Mouse (Mus musculus): ENCODE results near the gene Otp. TPM values are rescaled to one million over a fixed set of nuclear protein-coding genes. Genes with fewer than 3 reads are reported as not detected.

The Otp gene
- total RNA-seq, 2 experiments from 2014 or later: not detected

DNA sequence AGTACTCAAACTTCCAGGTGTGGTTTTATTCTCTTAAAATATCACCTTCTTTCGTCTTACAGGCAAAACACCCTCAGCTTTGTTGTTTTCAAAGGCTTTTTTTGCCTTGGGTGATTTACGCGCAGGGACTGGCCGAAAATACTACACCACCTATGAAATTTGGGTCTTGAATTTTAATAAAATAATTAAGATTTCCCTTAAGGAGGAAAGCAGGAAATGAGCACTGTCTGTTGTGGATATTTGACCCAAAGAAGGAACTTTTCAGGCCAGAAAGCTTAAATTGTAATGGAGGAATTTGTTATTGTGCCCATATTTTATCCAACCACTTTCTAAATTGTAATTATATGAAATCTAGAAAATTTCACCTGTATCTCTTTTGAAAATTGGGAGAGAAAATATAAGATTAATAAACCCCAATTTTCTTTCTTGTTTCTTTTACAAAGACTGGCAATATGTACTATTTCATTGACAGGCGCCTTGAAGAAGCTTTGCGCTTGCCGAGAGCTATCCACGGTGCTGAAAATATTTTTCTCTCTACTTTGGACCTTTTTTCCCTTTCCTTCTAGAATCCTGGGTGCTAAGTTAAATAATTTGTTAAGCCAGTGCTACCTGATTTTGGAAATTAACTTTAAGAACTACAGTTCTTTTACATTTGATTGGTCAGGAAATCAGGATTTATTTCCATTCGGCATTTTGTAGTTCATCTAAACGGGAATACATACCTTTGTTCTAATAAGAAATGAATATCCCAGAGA is 2.8 kb downstream of the Otp start:
- no peak for TF ChIP-seq CTCF (conservative IDR thresholded peaks at IDR 0.05)
- no peak overlapping the region for H3K4me3 ChIP-seq
- no peak for DNase-seq (ENCODE audit: low spot score in 2 of 2)
- no peak overlapping the region for H3K27ac ChIP-seq

- H3K27ac ChIP-seq: no peak overlapping the region
- TF ChIP-seq CTCF (conservative IDR thresholded peaks at IDR 0.05): no peak
- DNase-seq (ENCODE audit: low spot score in 2 of 2): no peak
- H3K4me3 ChIP-seq: no peak overlapping the region
Measured at GRCm38 (mm10) chr13:94881201-94881600, 5.8 kb downstream of the Otp start.

GRCm38 (mm10) chr13:94882221-94882620 is 6.8 kb downstream of the Otp start:
- Histone ChIP-seq H3K27ac (no peak overlapping the region), H3K4me3 (no peak overlapping the region)
- TF ChIP-seq CTCF (conservative IDR thresholded peaks at IDR 0.05): no peak
- DNase-seq (ENCODE audit: low spot score in 2 of 2): no peak

GRCm38 (mm10) chr13:94882711-94883145 is 7.3 kb downstream of the Otp start:
- H3K27ac ChIP-seq: no peak overlapping the region
- no peak for TF ChIP-seq CTCF (conservative IDR thresholded peaks at IDR 0.05)
- no peak for DNase-seq (ENCODE audit: low spot score in 2 of 2)
- H3K4me3 ChIP-seq: peak overlapping the region; percentile 23; the same call in 1 of the 2 replicates

DNA sequence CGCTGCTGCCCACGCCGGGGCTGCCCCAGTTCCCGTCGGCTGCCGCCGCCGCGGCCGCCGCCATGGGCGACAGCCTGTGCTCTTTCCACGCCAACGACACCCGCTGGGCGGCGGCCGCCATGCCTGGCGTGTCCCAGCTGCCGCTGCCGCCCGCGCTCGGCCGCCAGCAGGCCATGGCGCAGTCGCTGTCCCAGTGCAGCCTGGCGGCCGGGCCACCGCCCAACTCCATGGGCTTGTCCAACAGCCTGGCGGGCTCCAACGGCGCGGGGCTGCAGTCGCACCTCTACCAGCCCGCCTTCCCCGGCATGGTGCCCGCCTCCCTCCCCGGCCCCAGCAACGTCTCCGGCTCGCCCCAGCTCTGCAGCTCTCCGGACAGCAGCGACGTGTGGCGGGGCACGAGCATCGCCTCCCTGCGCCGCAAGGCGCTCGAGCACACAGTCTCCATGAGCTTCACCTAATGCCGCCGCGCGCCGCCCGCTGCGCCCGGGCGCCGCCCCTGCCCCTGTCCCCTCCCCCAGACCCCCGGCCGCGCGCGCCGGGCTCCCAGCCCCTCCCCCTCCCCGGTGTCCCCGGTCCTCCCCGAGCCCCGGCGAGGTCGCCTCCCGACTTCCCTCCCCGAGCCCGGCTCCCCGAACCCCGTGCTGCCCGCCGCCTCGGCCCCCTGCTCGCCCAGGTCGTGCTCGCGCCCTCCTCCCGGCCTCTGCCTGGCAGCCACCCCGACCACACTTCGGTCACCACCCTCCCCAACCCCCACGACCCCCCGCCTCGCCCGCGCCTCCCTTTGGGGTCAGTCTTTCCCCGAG is 8.0 kb downstream of the Otp start:
- no peak for DNase-seq (ENCODE audit: low spot score in 2 of 2)
- no peak overlapping the region for H3K27ac ChIP-seq
- peak overlapping the region; percentile 23; the same call in 1 of the 2 replicates for H3K4me3 ChIP-seq
- 0 out of 2 replicates have a peak, but pooled peaks have one; percentile 2 for TF ChIP-seq CTCF (conservative IDR thresholded peaks at IDR 0.05)

GRCm38 (mm10) chr13:94883966-94884960 is 8.9 kb downstream of the Otp start:
- TF ChIP-seq CTCF (conservative IDR thresholded peaks at IDR 0.05): no peak
- no peak overlapping the region for H3K4me3 ChIP-seq
- no peak for DNase-seq (ENCODE audit: low spot score in 2 of 2)
- H3K27ac ChIP-seq: no peak overlapping the region

GRCm38 (mm10) chr13:94885291-94886235 is 10.2 kb downstream of the Otp start:
- Histone ChIP-seq H3K4me3 (no peak overlapping the region), H3K27ac (no peak overlapping the region)
- no peak for DNase-seq (ENCODE audit: low spot score in 2 of 2)
- TF ChIP-seq CTCF (conservative IDR thresholded peaks at IDR 0.05): no peak

DNA sequence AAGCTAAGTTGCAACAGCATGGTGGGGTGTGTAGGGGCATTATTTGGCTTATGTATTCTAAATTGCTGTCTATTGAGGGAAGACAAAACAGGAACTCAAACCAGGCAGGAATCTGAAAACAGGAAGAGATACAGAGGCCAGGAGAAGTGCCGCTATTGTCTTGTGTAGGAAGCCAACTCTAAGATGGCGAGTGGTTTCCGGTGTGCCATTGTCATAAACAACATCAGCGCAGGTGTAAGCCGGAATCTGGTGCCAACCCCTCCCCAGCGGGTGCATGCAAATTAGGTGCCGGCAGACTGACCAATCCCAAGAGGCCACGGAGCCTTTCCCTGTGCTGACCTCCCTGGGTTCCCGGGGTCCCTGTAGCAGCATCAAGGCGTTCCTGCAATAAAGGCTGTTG is 32.4 kb downstream of the Otp start:
- H3K4me3 ChIP-seq: no peak overlapping the region
- TF ChIP-seq CTCF (conservative IDR thresholded peaks at IDR 0.05): no peak
- no peak for DNase-seq (ENCODE audit: low spot score in 2 of 2)
- H3K27ac ChIP-seq: no peak overlapping the region

DNA sequence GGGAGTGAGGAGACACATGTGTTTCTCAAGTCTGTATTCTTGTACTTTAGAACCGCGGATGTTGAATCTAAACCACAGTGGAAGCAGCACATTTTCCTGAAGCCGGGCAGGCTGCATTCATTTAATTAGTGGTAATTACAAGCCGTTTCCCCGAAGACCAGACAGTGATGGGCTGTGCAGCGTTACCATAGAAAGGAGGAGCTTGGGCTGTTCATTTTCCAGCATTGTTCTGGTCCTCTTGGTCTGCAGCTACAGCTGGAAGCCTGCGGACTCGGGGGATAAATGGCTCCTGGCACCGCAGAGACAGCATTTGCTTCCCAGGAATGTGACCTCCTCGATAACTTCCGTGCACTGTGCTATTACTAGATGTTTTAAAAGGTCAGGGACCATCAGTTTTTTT is 37.6 kb downstream of the Otp start:
- no peak for DNase-seq (ENCODE audit: low spot score in 2 of 2)
- Histone ChIP-seq H3K4me3 (no peak overlapping the region), H3K27ac (no peak overlapping the region)
- TF ChIP-seq CTCF (conservative IDR thresholded peaks at IDR 0.05): no peak

DNA sequence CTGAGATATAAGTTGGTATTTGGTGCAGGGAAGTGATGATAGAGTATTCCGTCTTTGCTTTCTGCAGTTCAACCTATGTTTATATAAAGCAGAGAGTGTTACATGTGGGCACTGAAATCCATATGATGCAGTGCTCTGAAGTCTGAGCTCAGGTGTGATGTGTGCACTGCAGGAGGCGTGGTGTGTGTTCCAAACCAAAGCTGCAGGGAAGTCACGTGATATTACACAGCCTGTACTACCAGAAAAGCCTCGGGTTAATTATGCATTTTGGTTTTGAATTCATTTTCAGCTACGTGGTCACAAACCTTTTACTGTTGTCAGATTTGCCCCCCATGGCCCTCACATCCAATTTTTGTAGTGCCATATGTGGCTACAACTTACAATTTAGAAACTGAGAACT is 40.3 kb downstream of the Otp start:
- H3K4me3 ChIP-seq: no peak overlapping the region
- no peak for DNase-seq (ENCODE audit: low spot score in 2 of 2)
- no peak for TF ChIP-seq CTCF (conservative IDR thresholded peaks at IDR 0.05)
- no peak overlapping the region for H3K27ac ChIP-seq

- no peak for TF ChIP-seq CTCF (conservative IDR thresholded peaks at IDR 0.05)
- no peak overlapping the region for H3K27ac ChIP-seq
- no peak for DNase-seq (ENCODE audit: low spot score in 2 of 2)
- no peak overlapping the region for H3K4me3 ChIP-seq
Measured at GRCm38 (mm10) chr13:94928086-94928485, 52.7 kb downstream of the Otp start.

Other genes with a start within 250 kb of the Otp start
- 100 to 1,000 TPM; 126 to 150 TPM for gene Tbca, start 86.7 kb upstream of the Otp start, total RNA-seq (2021)
- 10 to 100 TPM; 22.8 to 23.2 TPM for gene Wdr41, start 100.7 kb downstream of the Otp start, total RNA-seq (2021)

Measured in layer of hippocampus, adult 2 months (tissue).